Mouse (Mus musculus): ENCODE data around the gene Myo19. TPM values are rescaled to one million over a fixed set of nuclear protein-coding genes. Genes with fewer than 3 reads are reported as not detected.

Myo19 gene
- total RNA-seq, 2 experiments from 2014 or later: 11.8 to 13.8 TPM

- no peak for DNase-seq (ENCODE audit: extremely low spot score in 1 of 2, low spot score in 2 of 2)
- intact Hi-C loops (cut with DNase I): no loop called here
These were observed 52.3 kb downstream of the Myo19 start for GRCm38 (mm10) chr11:84932261-84932660.

- DNase-seq (ENCODE audit: extremely low spot score in 1 of 2, low spot score in 2 of 2): peak; percentile 70 to 71
- intact Hi-C loops (cut with DNase I): no loop called here
These were observed 59.6 kb downstream of the Myo19 start for GRCm38 (mm10) chr11:84939508-84940053.

GRCm38 (mm10) chr11:84940140-84940539 is 60.2 kb downstream of the Myo19 start:
- no peak for DNase-seq (ENCODE audit: extremely low spot score in 1 of 2, low spot score in 2 of 2)
- intact Hi-C loops (cut with DNase I): no loop called here

GRCm38 (mm10) chr11:84943948-84944347 is 64.0 kb downstream of the Myo19 start:
- intact Hi-C loops (cut with DNase I): no loop called here
- DNase-seq (ENCODE audit: extremely low spot score in 1 of 2, low spot score in 2 of 2): peak in 1 of 2 experiments; percentile 83

- no peak for DNase-seq (ENCODE audit: extremely low spot score in 1 of 2, low spot score in 2 of 2)
- intact Hi-C loops (cut with DNase I): no loop called here
These were observed 64.9 kb downstream of the Myo19 start for GRCm38 (mm10) chr11:84944639-84945435.

- no peak for DNase-seq (ENCODE audit: extremely low spot score in 1 of 2, low spot score in 2 of 2)
- intact Hi-C loops (cut with DNase I): no loop called here
These were observed 65.9 kb downstream of the Myo19 start for GRCm38 (mm10) chr11:84945841-84946240.

- intact Hi-C loops (cut with DNase I): no loop called here
- no peak for DNase-seq (ENCODE audit: extremely low spot score in 1 of 2, low spot score in 2 of 2)
These were observed 67.3 kb downstream of the Myo19 start for GRCm38 (mm10) chr11:84947206-84947605.

- intact Hi-C loops (cut with DNase I): no loop called here
- DNase-seq (ENCODE audit: extremely low spot score in 1 of 2, low spot score in 2 of 2): no peak
These were observed 68.2 kb downstream of the Myo19 start for GRCm38 (mm10) chr11:84948114-84948513.

GRCm38 (mm10) chr11:84948526-84948925 is 68.6 kb downstream of the Myo19 start:
- no peak for DNase-seq (ENCODE audit: extremely low spot score in 1 of 2, low spot score in 2 of 2)
- intact Hi-C loops (cut with DNase I): no loop called here

GRCm38 (mm10) chr11:84952611-84953010 is 72.7 kb downstream of the Myo19 start:
- intact Hi-C loops (cut with DNase I): no loop called here
- DNase-seq (ENCODE audit: extremely low spot score in 1 of 2, low spot score in 2 of 2): no peak

GRCm38 (mm10) chr11:84956400-84956799 is 76.5 kb downstream of the Myo19 start:
- intact Hi-C loops (cut with DNase I): no loop called here
- peak in 1 of 2 experiments; percentile 50 for DNase-seq (ENCODE audit: extremely low spot score in 1 of 2, low spot score in 2 of 2)

GRCm38 (mm10) chr11:84957171-84957570 is 77.2 kb downstream of the Myo19 start:
- no peak for DNase-seq (ENCODE audit: extremely low spot score in 1 of 2, low spot score in 2 of 2)
- intact Hi-C loops (cut with DNase I): no loop called here

GRCm38 (mm10) chr11:84957591-84958270 is 77.8 kb downstream of the Myo19 start, which contains the start of gene Car4:
Gene Car4, plus strand, starts transcription at chr11:84957786.
- DNase-seq (ENCODE audit: extremely low spot score in 1 of 2, low spot score in 2 of 2): peak in 1 of 2 experiments; percentile 79
- intact Hi-C loops (cut with DNase I): no loop called here

GRCm38 (mm10) chr11:84958271-84958630 is 78.3 kb downstream of the Myo19 start:
- intact Hi-C loops (cut with DNase I): no loop called here

GRCm38 (mm10) chr11:84959181-84959580 is 79.2 kb downstream of the Myo19 start:
- intact Hi-C loops (cut with DNase I): no loop called here
- DNase-seq (ENCODE audit: extremely low spot score in 1 of 2, low spot score in 2 of 2): no peak

More at GRCm38 (mm10) chr11:84958271-84958630, 78.3 kb downstream of the Myo19 start:
- DNase-seq (ENCODE audit: extremely low spot score in 1 of 2, low spot score in 2 of 2): no peak

GRCm38 (mm10) chr11:84959701-84960181 is 79.8 kb downstream of the Myo19 start:
- peak in 1 of 2 experiments; percentile 62 for DNase-seq (ENCODE audit: extremely low spot score in 1 of 2, low spot score in 2 of 2)
- intact Hi-C loops (cut with DNase I): no loop called here

GRCm38 (mm10) chr11:84960291-84960690 is 80.3 kb downstream of the Myo19 start:
- no peak for DNase-seq (ENCODE audit: extremely low spot score in 1 of 2, low spot score in 2 of 2)
- intact Hi-C loops (cut with DNase I): no loop called here

GRCm38 (mm10) chr11:84960780-84961179 is 80.8 kb downstream of the Myo19 start:
- intact Hi-C loops (cut with DNase I): no loop called here
- DNase-seq (ENCODE audit: extremely low spot score in 1 of 2, low spot score in 2 of 2): no peak

Measured in left cerebral cortex, postnatal 10 days (tissue).